Mouse (Mus musculus) lung, postnatal 25 days (tissue): ENCODE measurements around the gene Ncor2.

Experiments
- DNase-seq: peaks from one replicate; pipeline ENCODE4 v3.0.0; 2022; ENCODE audit warnings: low spot score

The Ncor2 gene

DNA sequence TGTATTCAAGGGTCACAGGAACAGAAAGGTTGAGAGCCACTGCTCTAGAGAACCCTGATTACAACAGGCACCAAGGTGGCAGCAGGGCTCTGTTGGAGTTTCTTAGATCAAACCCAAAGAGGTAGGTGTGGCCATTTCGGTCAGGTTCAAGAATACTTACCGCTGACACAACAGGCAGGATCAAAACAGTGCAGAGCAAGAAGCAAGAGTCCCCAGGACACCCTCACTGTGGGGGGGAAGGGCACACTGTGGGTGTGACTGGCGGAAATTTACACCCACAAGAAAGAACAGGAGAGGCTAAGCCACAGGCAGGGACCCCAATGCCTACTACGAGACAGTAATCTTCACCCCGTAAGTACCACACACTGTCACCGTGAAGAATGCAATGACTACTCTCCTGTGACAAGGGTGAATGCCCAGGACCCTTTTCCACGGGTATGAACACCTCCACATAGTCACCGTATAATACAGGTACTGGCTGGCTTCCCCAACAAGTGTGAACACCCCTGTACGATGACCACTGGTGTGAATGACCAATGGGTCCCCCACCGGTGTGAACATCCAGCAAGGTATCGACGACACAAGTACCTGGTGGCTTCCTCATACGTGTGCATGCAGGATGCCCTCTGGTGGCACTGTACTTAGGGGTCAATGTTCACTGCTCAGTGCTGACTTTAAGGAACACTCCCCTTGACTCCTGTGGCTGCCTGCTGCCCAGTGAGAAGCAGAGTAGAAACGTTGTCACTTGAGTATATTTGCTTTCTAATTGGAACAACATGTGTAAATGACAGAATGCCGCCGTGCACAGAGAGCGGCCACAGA lies 162.4 kb downstream of the Ncor2 start:
- peak; percentile 50 for DNase-seq

DNA sequence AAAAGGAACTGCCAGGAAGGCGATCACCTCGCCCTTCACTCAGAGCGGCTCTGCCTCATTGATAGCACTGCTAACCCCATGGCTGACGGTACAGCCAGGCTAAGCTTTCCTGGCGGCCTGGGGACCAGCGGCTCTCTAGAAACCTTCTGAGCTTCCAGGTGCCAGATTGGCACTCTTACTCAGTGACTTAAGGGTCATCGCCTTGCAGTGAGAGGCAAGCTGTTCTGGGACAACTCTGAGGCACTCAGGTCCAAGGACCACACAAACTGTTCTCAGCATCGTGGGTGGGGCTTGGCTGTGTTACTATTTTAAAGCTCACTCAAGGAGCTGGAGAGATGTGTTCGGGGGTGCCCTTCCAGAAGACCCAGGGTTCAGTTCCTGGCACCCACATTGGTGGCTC lies 163.4 kb downstream of the Ncor2 start:
- peak; percentile 40 for DNase-seq

DNA sequence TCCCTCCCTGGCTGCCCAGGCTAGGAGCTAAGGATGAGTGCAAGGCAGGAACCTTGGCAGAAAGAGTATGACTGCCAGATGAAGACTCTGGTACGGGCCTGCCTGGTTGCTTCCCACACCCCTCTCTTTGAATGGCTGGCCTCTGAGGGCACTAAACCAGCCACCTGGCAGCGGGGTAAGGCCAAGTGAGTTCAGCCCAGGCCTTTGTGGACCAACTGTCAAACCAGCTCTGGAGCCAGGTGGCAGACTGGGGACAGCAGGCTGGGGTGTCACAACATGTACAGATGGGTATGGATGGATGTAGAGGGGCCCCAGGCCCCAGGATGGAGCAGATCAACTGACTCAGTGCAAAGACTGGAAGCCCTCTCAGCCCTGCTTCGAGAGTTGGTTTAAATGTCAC lies 164.0 kb downstream of the Ncor2 start:
- no peak for DNase-seq

DNA sequence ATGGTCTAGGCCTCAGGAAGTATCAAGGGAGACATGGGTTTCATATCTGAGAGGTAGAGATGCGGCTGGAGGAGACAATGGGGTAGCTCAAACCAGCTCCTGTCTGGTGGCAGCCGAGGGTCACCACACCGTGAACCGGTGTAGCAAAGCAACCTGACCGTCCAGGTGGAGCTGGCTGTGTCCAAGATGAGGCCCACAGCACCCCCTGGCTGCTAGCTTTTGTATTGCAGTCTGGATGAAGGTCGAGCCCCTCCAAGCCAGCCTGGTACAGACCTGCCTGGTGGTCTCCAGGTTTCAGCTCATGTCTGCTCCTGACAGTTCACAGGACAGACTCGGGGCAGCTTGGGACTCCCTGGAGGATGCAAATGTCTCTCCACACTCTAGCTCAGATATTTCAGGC lies 164.5 kb downstream of the Ncor2 start:
- DNase-seq = peak; percentile 58

- no peak for DNase-seq
Measured at GRCm38 (mm10) chr5:125011628-125012027, 167.4 kb downstream of the Ncor2 start.

- no peak for DNase-seq
Measured at GRCm38 (mm10) chr5:125011166-125011565, 167.9 kb downstream of the Ncor2 start.

DNA sequence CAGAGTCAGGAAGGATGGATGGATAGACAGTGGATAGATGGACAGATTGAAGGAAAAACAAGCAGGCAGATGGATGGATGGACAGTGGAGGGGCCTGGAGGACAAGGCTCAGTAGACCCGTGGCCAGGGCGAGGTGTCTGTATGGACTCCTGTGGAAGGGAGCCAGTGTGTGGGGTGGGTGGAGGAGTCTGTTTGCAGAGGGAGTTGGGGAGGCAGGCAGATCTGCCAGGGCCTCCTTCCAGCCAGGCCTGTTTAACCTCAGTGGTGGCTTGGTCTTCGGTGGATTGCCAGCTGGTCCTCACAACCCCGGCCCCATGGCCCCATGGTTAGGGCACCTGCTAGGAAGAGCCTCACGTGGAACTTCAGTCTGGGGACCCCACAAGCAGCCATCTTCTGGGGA lies 172.1 kb downstream of the Ncor2 start:
- no peak for DNase-seq

- DNase-seq = no peak
Measured at GRCm38 (mm10) chr5:125005871-125006652, 173.0 kb downstream of the Ncor2 start.

GRCm38 (mm10) chr5:125003873-125004255 lies 175.2 kb downstream of the Ncor2 start:
- no peak for DNase-seq

- DNase-seq = no peak
Measured at GRCm38 (mm10) chr5:125002969-125003872, 175.8 kb downstream of the Ncor2 start, which contains the start of gene Rflna. Gene Rflna (plus strand): TSS chr5:125003221.

- no peak for DNase-seq
Measured at GRCm38 (mm10) chr5:125000756-125001250, 178.2 kb downstream of the Ncor2 start.

DNA sequence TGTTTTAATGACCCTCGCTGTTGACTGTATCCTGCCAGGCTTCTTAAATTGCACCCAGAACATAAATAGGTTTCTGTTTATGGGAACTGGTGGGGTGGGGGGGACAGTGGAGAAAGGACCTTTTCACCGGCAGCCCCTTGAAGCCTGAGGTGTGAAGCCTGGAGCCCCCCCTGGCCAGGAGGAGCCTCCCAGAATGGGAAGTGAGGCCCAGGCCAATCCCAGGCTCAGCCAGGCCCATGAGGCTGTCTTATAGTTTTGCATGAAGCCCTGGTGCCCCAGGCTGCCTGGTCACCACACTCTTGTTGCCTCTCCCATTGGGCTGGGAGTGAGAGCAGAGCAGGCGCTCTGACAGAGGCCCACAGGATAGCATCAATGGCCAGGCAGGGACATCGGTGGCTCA lies 181.1 kb downstream of the Ncor2 start:
- no peak for DNase-seq

GRCm38 (mm10) chr5:124996816-124997215 lies 182.2 kb downstream of the Ncor2 start:
- peak; percentile 37 for DNase-seq

GRCm38 (mm10) chr5:124992891-124993290 lies 186.1 kb downstream of the Ncor2 start:
- peak; percentile 29 for DNase-seq

DNA sequence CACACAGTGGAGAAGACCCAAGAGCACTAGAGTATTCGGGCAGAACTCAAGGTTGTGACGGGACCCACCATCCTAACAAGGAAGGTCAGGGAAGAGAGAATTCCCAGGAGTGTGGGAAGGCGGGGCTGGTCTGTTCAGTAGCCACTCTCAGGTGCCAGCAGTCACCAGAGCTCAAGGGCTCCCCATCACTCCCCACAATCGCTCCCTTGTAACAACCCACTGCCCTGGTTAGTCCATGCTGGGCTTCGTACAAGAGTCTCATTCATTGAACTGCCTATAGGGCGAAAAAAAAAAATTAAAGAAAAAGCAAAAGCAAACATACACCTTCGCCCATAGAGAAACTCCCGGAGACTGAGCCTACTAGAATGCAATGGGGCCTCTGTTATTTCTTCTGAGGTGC lies 186.7 kb downstream of the Ncor2 start:
- DNase-seq = no peak

GRCm38 (mm10) chr5:124989724-124990123 lies 189.3 kb downstream of the Ncor2 start:
- DNase-seq = peak; percentile 40

DNA sequence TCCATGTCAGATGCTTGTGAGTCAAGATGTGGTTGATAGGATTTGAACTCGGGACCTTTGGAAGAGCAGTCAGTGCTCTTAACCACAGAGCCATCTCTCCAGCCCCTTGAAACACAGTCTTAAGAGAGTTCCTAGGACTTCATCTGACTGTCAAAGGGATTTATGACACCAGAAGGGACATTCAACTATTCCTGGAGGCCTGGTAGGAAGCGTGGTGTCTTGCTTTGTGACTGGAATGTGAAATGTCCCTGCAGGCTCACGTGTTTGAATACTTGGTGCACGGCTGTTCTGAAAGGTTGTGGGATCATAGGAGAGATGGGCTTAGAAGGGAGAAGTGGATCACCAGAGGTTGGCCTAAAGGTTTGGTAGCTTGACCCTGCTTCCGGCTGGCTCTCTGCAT lies 192.4 kb downstream of the Ncor2 start:
- no peak for DNase-seq

- no peak for DNase-seq
Measured at GRCm38 (mm10) chr5:124986222-124986621, 192.8 kb downstream of the Ncor2 start.

DNA sequence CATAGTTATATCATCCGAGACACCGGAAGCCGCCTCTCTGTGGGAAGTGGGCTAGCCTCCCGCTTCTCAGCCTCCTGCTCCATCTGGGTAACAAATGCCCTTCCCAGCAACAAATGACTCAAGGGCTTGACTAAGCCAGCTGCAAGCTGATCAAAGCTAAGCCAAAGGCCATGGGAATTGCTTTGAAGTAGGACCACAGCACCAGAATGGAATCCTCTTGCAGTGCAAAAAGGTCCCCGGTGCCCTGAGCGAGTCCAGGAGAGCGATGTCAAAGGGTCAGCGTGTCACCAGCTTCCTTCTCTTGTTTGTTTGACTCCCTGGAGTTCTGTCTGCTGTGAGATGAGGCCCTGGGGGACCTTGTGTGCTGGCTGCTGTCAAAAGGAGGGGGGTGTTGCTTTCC lies 209.2 kb downstream of the Ncor2 start:
- peak; percentile 36 for DNase-seq
